In genomic region chr13:24816125-24817092, GRCm38 (mm10) we compare ENCODE assay signal across 8 mouse cellular contexts. TPM values are rescaled to one million over a fixed set of nuclear protein-coding genes. Genes with fewer than 3 reads are reported as not detected.
A peak's percentile ranks its signal among the peaks of the same experiment; 100 is the strongest.
DNase-seq lines count a peak whose midpoint lies in the region; ATAC-seq and TF ChIP-seq lines count a peak whose summit lies in the region.

No protein-coding gene starts in this region.

- 71% methylated on average over 4 of the region's 4 CpGs for WGBS in hindbrain, embryonic 14.5 days
- 55% methylated on average over 4 of the region's 4 CpGs for WGBS in liver, embryonic 13.5 days (ENCODE audit: insufficient replicate concordance)
- 60% methylated on average over 4 of the region's 4 CpGs for WGBS in stomach, embryonic 14.5 days

- no peaks in the 10 kb centered on the region for H3K9me3 ChIP-seq in hindbrain, embryonic 14.5 days (ENCODE audit: control insufficient read depth, low read length)
- H3K9me3 ChIP-seq in liver, embryonic 13.5 days (replicated peaks), result no peaks in the 10 kb centered on the region
- no peaks in the 10 kb centered on the region for H3K9me3 ChIP-seq in stomach, embryonic 14.5 days (ENCODE audit: control insufficient read depth, low read depth, low read length)

- peaks cover 45% of the 10 kb centered on the region for H3K36me3 ChIP-seq in hindbrain, embryonic 14.5 days (replicated peaks; ENCODE audit: control insufficient read depth, insufficient read depth)
- peaks cover 63% of the 10 kb centered on the region for H3K36me3 ChIP-seq in liver, embryonic 13.5 days
- H3K36me3 ChIP-seq in stomach, embryonic 14.5 days (ENCODE audit: control insufficient read depth, insufficient read depth, low read length), result peaks cover 32% of the 10 kb centered on the region

- H3K9ac ChIP-seq in hindbrain, embryonic 14.5 days, result no peak overlapping the region
- no peak overlapping the region for H3K9ac ChIP-seq in liver, embryonic 13.5 days
- H3K9ac ChIP-seq in stomach, embryonic 14.5 days (replicated peaks; ENCODE audit: low read depth, low read length), result no peak overlapping the region

- peak; percentile 64; the same call in 1 of the 2 replicates for ATAC-seq in hindbrain, embryonic 14.5 days (ENCODE audit: low FRiP score)
- ATAC-seq in liver, embryonic 13.5 days (ENCODE audit: low read depth), result peak; percentile 66
- peak; percentile 79 for ATAC-seq in stomach, embryonic 14.5 days (ENCODE audit: insufficient number of reproducible peaks, insufficient read depth, low FRiP score, low read depth)

- TF ChIP-seq CTCF in cortical plate, adult 2 months (IDR thresholded peaks at IDR 0.05; ENCODE audit: extremely low read depth, insufficient read depth, low read length), result no peak
- TF ChIP-seq CTCF in left cerebral cortex, adult 2 months (IDR thresholded peaks at IDR 0.05), result no peak

- H3K27me3 ChIP-seq in hindbrain, embryonic 14.5 days (ENCODE audit: control insufficient read depth, insufficient read depth, low read length), result no peaks in the 10 kb centered on the region
- no peaks in the 10 kb centered on the region for H3K27me3 ChIP-seq in liver, embryonic 13.5 days
- H3K27me3 ChIP-seq in stomach, embryonic 14.5 days (ENCODE audit: control insufficient read depth, insufficient read depth, low read length), result no peaks in the 10 kb centered on the region

- no peaks in the 10 kb centered on the region for H3K4me1 ChIP-seq in cortical plate, adult 2 months (ENCODE audit: control insufficient read depth, insufficient read depth, low read length)
- no peaks in the 10 kb centered on the region for H3K4me1 ChIP-seq in hindbrain, embryonic 14.5 days (replicated peaks; ENCODE audit: control insufficient read depth, insufficient read depth, low read length)
- peaks cover 10% of the 10 kb centered on the region; the same call in 1 of the 2 replicates for H3K4me1 ChIP-seq in liver, embryonic 13.5 days (replicated peaks)
- no peaks in the 10 kb centered on the region for H3K4me1 ChIP-seq in stomach, embryonic 14.5 days (ENCODE audit: control insufficient read depth, insufficient read depth, low read length)

- H3K27ac ChIP-seq in cortical plate, adult 2 months (ENCODE audit: insufficient read depth, low read length), result no peak overlapping the region
- H3K27ac ChIP-seq in hindbrain, embryonic 14.5 days, result no peak overlapping the region
- H3K27ac ChIP-seq in liver, embryonic 13.5 days, result no peak overlapping the region; the same call in 1 of the 2 replicates
- H3K27ac ChIP-seq in stomach, embryonic 14.5 days (ENCODE audit: low read length), result no peak overlapping the region
- no peak overlapping the region for H3K27ac ChIP-seq in left cerebral cortex, adult 2 months

- no peak overlapping the region for H3K4me2 ChIP-seq in hindbrain, embryonic 14.5 days (replicated peaks)
- no peak overlapping the region for H3K4me2 ChIP-seq in liver, embryonic 13.5 days
- H3K4me2 ChIP-seq in stomach, embryonic 14.5 days (replicated peaks; ENCODE audit: low read depth, low read length), result no peak overlapping the region

- peak; percentile 23 for DNase-seq in cerebellum, adult 9-11 months
- no peak for DNase-seq in cerebellum, postnatal 4 days (ENCODE audit: low spot score in 2 of 2)
- DNase-seq in hindbrain, embryonic 14.5 days (ENCODE audit: low spot score), result no peak
- DNase-seq in liver, embryonic 13.5 days, result no peak
- no peak for DNase-seq in cerebellum, postnatal 10 days
- DNase-seq in left cerebral cortex, adult 2 months (ENCODE audit: extremely low spot score in 1 of 2, low spot score in 2 of 2), result no peak

- 0 out of 2 replicates have a peak, but pooled peaks have one; percentile 41 for TF ChIP-seq POLR2A in cortical plate, adult 2 months (IDR thresholded peaks at IDR 0.05; ENCODE audit: extremely low read depth, insufficient read depth, low read length)

- intact Hi-C loops in left cerebral cortex, adult 2 months (cut with DNase I), result no loop called here

- H3K4me3 ChIP-seq in cortical plate, adult 2 months (ENCODE audit: insufficient read depth, low read length), result no peak overlapping the region
- no peak overlapping the region for H3K4me3 ChIP-seq in hindbrain, embryonic 14.5 days (replicated peaks; ENCODE audit: low read length)
- H3K4me3 ChIP-seq in liver, embryonic 13.5 days (replicated peaks), result no peak overlapping the region
- no peak overlapping the region for H3K4me3 ChIP-seq in stomach, embryonic 14.5 days (ENCODE audit: low read depth, low read length)
- no peak overlapping the region for H3K4me3 ChIP-seq in left cerebral cortex, adult 2 months

RNA-seq across cellular contexts. Expression of gene Acot13, which starts 14.9 kb away (rescaled TPM):
- polyA plus RNA-seq in cortical plate, adult 2 months (2012; rRNA removed), result 153 and 169 TPM in 2 replicates
- polyA plus RNA-seq in hindbrain, embryonic 14.5 days (2014; fragmentation: Nextera tagmentation; extraction: Ambion mirVana), result 55.6 and 59.9 TPM in 2 replicates
- polyA plus RNA-seq in liver, embryonic 13.5 days (2015; fragmentation: Nextera tagmentation; extraction: Ambion mirVana), result 66.4 and 68.0 TPM in 2 replicates
- polyA plus RNA-seq in stomach, embryonic 14.5 days (2014; fragmentation: Nextera tagmentation; extraction: Ambion mirVana), result 84.6 and 84.8 TPM in 2 replicates
- 10 to 100 TPM; 80.0 to 82.9 TPM for total RNA-seq in left cerebral cortex, adult 2 months (2021)

RNA-seq across cellular contexts. Expression of gene BC005537, which starts 15.0 kb away (rescaled TPM):
- 115 and 122 TPM in 2 replicates for polyA plus RNA-seq in cortical plate, adult 2 months (2012; rRNA removed)
- polyA plus RNA-seq in hindbrain, embryonic 14.5 days (2014; fragmentation: Nextera tagmentation; extraction: Ambion mirVana), result 40.8 and 43.7 TPM in 2 replicates
- 9.5 and 9.6 TPM in 2 replicates for polyA plus RNA-seq in liver, embryonic 13.5 days (2015; fragmentation: Nextera tagmentation; extraction: Ambion mirVana)
- polyA plus RNA-seq in stomach, embryonic 14.5 days (2014; fragmentation: Nextera tagmentation; extraction: Ambion mirVana), result 28.2 and 30.6 TPM in 2 replicates
- 100 to 1,000 TPM; 151 to 161 TPM for total RNA-seq in left cerebral cortex, adult 2 months (2021)

RNA-seq across cellular contexts. Expression of gene Tdp2, which starts 15.1 kb away (rescaled TPM):
- polyA plus RNA-seq in cortical plate, adult 2 months (2012; rRNA removed), result 25.2 and 28.8 TPM in 2 replicates
- 34.7 and 37.5 TPM in 2 replicates for polyA plus RNA-seq in hindbrain, embryonic 14.5 days (2014; fragmentation: Nextera tagmentation; extraction: Ambion mirVana)
- polyA plus RNA-seq in liver, embryonic 13.5 days (2015; fragmentation: Nextera tagmentation; extraction: Ambion mirVana), result 29.4 and 36.7 TPM in 2 replicates
- 58.3 and 61.7 TPM in 2 replicates for polyA plus RNA-seq in stomach, embryonic 14.5 days (2014; fragmentation: Nextera tagmentation; extraction: Ambion mirVana)
- total RNA-seq in left cerebral cortex, adult 2 months (2021), result 10 to 100 TPM; 18.8 to 20.7 TPM

RNA-seq across cellular contexts. Expression of gene D130043K22Rik, which starts 28.5 kb away (rescaled TPM):
- 16.4 and 16.8 TPM in 2 replicates for polyA plus RNA-seq in cortical plate, adult 2 months (2012; rRNA removed)
- 5.5 and 8.0 TPM in 2 replicates for polyA plus RNA-seq in hindbrain, embryonic 14.5 days (2014; fragmentation: Nextera tagmentation; extraction: Ambion mirVana)
- polyA plus RNA-seq in liver, embryonic 13.5 days (2015; fragmentation: Nextera tagmentation; extraction: Ambion mirVana), result 0.13 and 0.16 TPM in 2 replicates
- 0.41 and 0.64 TPM in 2 replicates for polyA plus RNA-seq in stomach, embryonic 14.5 days (2014; fragmentation: Nextera tagmentation; extraction: Ambion mirVana)
- 10 to 100 TPM; 30.8 to 31.2 TPM for total RNA-seq in left cerebral cortex, adult 2 months (2021)

RNA-seq across cellular contexts. Expression of gene Gmnn, which starts 54.7 kb away (rescaled TPM):
- 5.1 and 6.0 TPM in 2 replicates for polyA plus RNA-seq in cortical plate, adult 2 months (2012; rRNA removed)
- 20.6 and 22.1 TPM in 2 replicates for polyA plus RNA-seq in hindbrain, embryonic 14.5 days (2014; fragmentation: Nextera tagmentation; extraction: Ambion mirVana)
- polyA plus RNA-seq in liver, embryonic 13.5 days (2015; fragmentation: Nextera tagmentation; extraction: Ambion mirVana), result 154 and 171 TPM in 2 replicates
- 107 and 108 TPM in 2 replicates for polyA plus RNA-seq in stomach, embryonic 14.5 days (2014; fragmentation: Nextera tagmentation; extraction: Ambion mirVana)
- total RNA-seq in left cerebral cortex, adult 2 months (2021), result 1 to 10 TPM; 2.6 TPM
